8 mouse cellular contexts compared by ENCODE assay signal in genomic region chr2:127336885-127337284, GRCm38 (mm10). TPM values are rescaled to one million over a fixed set of nuclear protein-coding genes. Genes with fewer than 3 reads are reported as not detected.
DNase-seq lines count a peak whose midpoint lies in the region; ATAC-seq and TF ChIP-seq lines count a peak whose summit lies in the region.

No protein-coding gene starts in this region.

- H3K9me3 ChIP-seq in limb, embryonic 14.5 days (ENCODE audit: control insufficient read depth, low read length), result no peaks in the 10 kb centered on the region
- H3K9me3 ChIP-seq in stomach, embryonic 15.5 days, result no peaks in the 10 kb centered on the region

- no peak for TF ChIP-seq POLR2A in testis, adult 2 months (IDR thresholded peaks at IDR 0.05; ENCODE audit: control insufficient read depth, low read depth, low read length)
- TF ChIP-seq POLR2A in limb, embryonic 14.5 days (IDR thresholded peaks at IDR 0.05; ENCODE audit: borderline replicate concordance, extremely low read depth, insufficient read depth, insufficient read length), result no peak

- DNase-seq in cerebellum, adult 9-10 months, result peak; percentile 26
- DNase-seq in cerebellum, postnatal 4 days (ENCODE audit: low spot score in 2 of 2), result no peak
- no peak for DNase-seq in testis, postnatal 14 days (ENCODE audit: low spot score)
- no peak for DNase-seq in limb, embryonic 14.5 days (ENCODE audit: low spot score)
- no peak for DNase-seq in gastrocnemius, postnatal 4 days (ENCODE audit: low spot score in 2 of 2)
- DNase-seq in cerebellum, adult 9-11 months, result no peak

- no peaks in the 10 kb centered on the region for H3K36me3 ChIP-seq in testis, adult 2 months (ENCODE audit: control insufficient read depth, insufficient read depth, low read length)
- no peaks in the 10 kb centered on the region for H3K36me3 ChIP-seq in limb, embryonic 14.5 days (ENCODE audit: control insufficient read depth, insufficient read depth, low read length)
- no peaks in the 10 kb centered on the region for H3K36me3 ChIP-seq in stomach, embryonic 15.5 days

- ATAC-seq in limb, embryonic 14.5 days (ENCODE audit: low FRiP score, low read depth), result no peak
- ATAC-seq in stomach, embryonic 15.5 days (ENCODE audit: insufficient read depth, low FRiP score, low read depth), result no peak

- peak overlapping the region; percentile 91 for H3K4me3 ChIP-seq in testis, adult 2 months (ENCODE audit: control insufficient read depth, low read depth, low read length)
- peak overlapping the region; percentile 57 for H3K4me3 ChIP-seq in limb, embryonic 14.5 days (replicated peaks; ENCODE audit: low read length)
- peak overlapping the region; percentile 55 for H3K4me3 ChIP-seq in stomach, embryonic 15.5 days (replicated peaks)

- no peak overlapping the region for H3K9ac ChIP-seq in limb, embryonic 14.5 days (ENCODE audit: low read depth, low read length, severe bottlenecking)
- H3K9ac ChIP-seq in stomach, embryonic 15.5 days, result 0 out of 2 replicates have a peak overlapping the region, but pooled peaks have one; percentile 25

- TF ChIP-seq CTCF in testis, adult 2 months (IDR thresholded peaks at IDR 0.05; ENCODE audit: control insufficient read depth, insufficient read depth, insufficient replicate concordance, low read depth, low read length), result no peak

- 28% methylated on average over 5 of the region's 5 CpGs for WGBS in limb, embryonic 14.5 days
- WGBS in stomach, embryonic 15.5 days, result 47% methylated on average over 5 of the region's 5 CpGs

- H3K27ac ChIP-seq in testis, adult 2 months (ENCODE audit: control insufficient read depth, insufficient read depth, low read depth, low read length), result no peak overlapping the region
- H3K27ac ChIP-seq in limb, embryonic 14.5 days (replicated peaks; ENCODE audit: low read depth, low read length), result no peak overlapping the region
- no peak overlapping the region for H3K27ac ChIP-seq in stomach, embryonic 15.5 days

- H3K4me1 ChIP-seq in testis, adult 2 months (ENCODE audit: control insufficient read depth, insufficient read depth, low read length), result peaks cover 12% of the 10 kb centered on the region
- H3K4me1 ChIP-seq in limb, embryonic 14.5 days (ENCODE audit: control insufficient read depth, insufficient read depth, low read length), result 0 out of 2 replicates have a peak, but pooled peaks cover 3% of the 10 kb centered on the region
- H3K4me1 ChIP-seq in stomach, embryonic 15.5 days, result 0 out of 2 replicates have a peak, but pooled peaks cover 7% of the 10 kb centered on the region

- peak overlapping the region; percentile 95 for H3K4me2 ChIP-seq in limb, embryonic 14.5 days (replicated peaks; ENCODE audit: low read depth, low read length, severe bottlenecking)
- H3K4me2 ChIP-seq in stomach, embryonic 15.5 days, result peak overlapping the region; percentile 97

- H3K27me3 ChIP-seq in testis, adult 2 months (ENCODE audit: control insufficient read depth, insufficient read depth, low read length), result no peaks in the 10 kb centered on the region
- H3K27me3 ChIP-seq in limb, embryonic 14.5 days (ENCODE audit: control insufficient read depth, insufficient read depth, low read length), result peaks cover 13% of the 10 kb centered on the region; the same call in 1 of the 2 replicates
- H3K27me3 ChIP-seq in stomach, embryonic 15.5 days (replicated peaks), result peaks cover 32% of the 10 kb centered on the region

RNA-seq across cellular contexts. Expression of gene Dusp2, which starts 0.9 kb away (rescaled TPM):
- polyA plus RNA-seq in testis, adult 2 months (2012; rRNA removed), result 6.7 and 9.6 TPM in 2 replicates
- polyA plus RNA-seq in limb, embryonic 14.5 days (2012; rRNA removed), result 5.7 and 7.8 TPM in 2 replicates
- polyA plus RNA-seq in limb, embryonic 14.5 days (2014; fragmentation: Nextera tagmentation; extraction: Ambion mirVana), result 7.4 and 7.6 TPM in 2 replicates
- 4.5 and 6.4 TPM in 2 replicates for polyA plus RNA-seq in stomach, embryonic 15.5 days (2015; fragmentation: Nextera tagmentation; extraction: Ambion mirVana)
- 1 to 10 TPM; 3.2 to 3.6 TPM for total RNA-seq in gastrocnemius, postnatal 4 days (2021)

RNA-seq across cellular contexts. Expression of gene Astl, which starts 1.6 kb away (rescaled TPM):
- polyA plus RNA-seq in testis, adult 2 months (2012; rRNA removed), result not detected in 2 replicates
- polyA plus RNA-seq in limb, embryonic 14.5 days (2012; rRNA removed), result 0.04 and 0.08 TPM in 2 replicates
- 0.14 and 0.40 TPM in 2 replicates for polyA plus RNA-seq in limb, embryonic 14.5 days (2014; fragmentation: Nextera tagmentation; extraction: Ambion mirVana)
- polyA plus RNA-seq in stomach, embryonic 15.5 days (2015; fragmentation: Nextera tagmentation; extraction: Ambion mirVana), result not detected in 2 replicates
- total RNA-seq in gastrocnemius, postnatal 4 days (2021), result under 1 TPM; 0.12 to 0.31 TPM

RNA-seq across cellular contexts. Expression of gene Adra2b, which starts 26.1 kb away (rescaled TPM):
- polyA plus RNA-seq in testis, adult 2 months (2012; rRNA removed), result 0.16 and 0.17 TPM in 2 replicates
- 0.21 and 0.33 TPM in 2 replicates for polyA plus RNA-seq in limb, embryonic 14.5 days (2012; rRNA removed)
- 0.48 and 0.52 TPM in 2 replicates for polyA plus RNA-seq in limb, embryonic 14.5 days (2014; fragmentation: Nextera tagmentation; extraction: Ambion mirVana)
- polyA plus RNA-seq in stomach, embryonic 15.5 days (2015; fragmentation: Nextera tagmentation; extraction: Ambion mirVana), result 2.6 and 3.2 TPM in 2 replicates
- total RNA-seq in gastrocnemius, postnatal 4 days (2021), result 1 to 10 TPM in 1 of 2 experiments, under 1 TPM in 1; 0.96 to 1.2 TPM
